17 mouse cellular contexts compared by ENCODE assay signal in the genomic region with DNA sequence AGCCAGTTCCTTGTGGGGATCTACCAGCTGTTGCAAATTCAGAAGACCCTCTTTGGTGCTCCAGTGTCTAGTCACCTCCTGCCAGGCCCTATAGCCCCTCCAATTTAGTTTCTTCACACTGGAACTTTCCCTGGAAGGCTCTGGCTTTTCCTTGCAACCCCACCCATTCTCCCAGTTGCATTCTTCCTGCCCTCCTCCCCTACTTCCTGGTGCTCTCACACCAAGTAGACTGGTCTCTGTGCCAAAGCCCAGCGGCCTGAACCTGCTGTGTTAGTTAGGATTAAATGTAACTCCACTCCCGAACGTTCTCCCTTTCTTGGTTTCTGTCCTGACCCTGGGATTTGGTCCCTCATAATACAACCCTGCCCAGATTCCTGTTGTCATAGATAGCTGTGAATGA. TPM values are rescaled to one million over a fixed set of nuclear protein-coding genes. Genes with fewer than 3 reads are reported as not detected.
DNase-seq lines count a peak whose midpoint lies in the region; ATAC-seq and TF ChIP-seq lines count a peak whose summit lies in the region.
"Had no signal": no experiment of that assay in that cellular context is flagged by ENCODE, and none has a peak within 500 bp of the region (broad histone marks: within the 10 kb centered on the region; RNA-seq: fewer than 3 reads in every experiment).

No protein-coding gene starts in this region.

- WGBS in heart, postnatal 0 days: 57% methylated on average over 3 of the region's 3 CpGs
- 78% methylated on average over 3 of the region's 3 CpGs for WGBS in liver, embryonic 15.5 days (ENCODE audit: insufficient replicate concordance)

- H3K4me2 ChIP-seq in heart, postnatal 0 days (ENCODE audit: low read depth, low read length): no peak overlapping the region
- H3K4me2 ChIP-seq in liver, embryonic 15.5 days: no peak overlapping the region
- H3K4me2 ChIP-seq: midbrain, embryonic 13.5 days; neural tube, embryonic 15.5 days had no signal

- H3K27me3 ChIP-seq in heart, postnatal 0 days (ENCODE audit: control insufficient read depth, insufficient read depth, low read length): no peaks in the 10 kb centered on the region
- no peaks in the 10 kb centered on the region for H3K27me3 ChIP-seq in liver, embryonic 15.5 days
- H3K27me3 ChIP-seq: midbrain, embryonic 13.5 days; neural tube, embryonic 15.5 days had no signal

- H3K9me3 ChIP-seq in heart, postnatal 0 days (replicated peaks; ENCODE audit: control insufficient read depth, low read length): no peaks in the 10 kb centered on the region
- H3K9me3 ChIP-seq in liver, embryonic 15.5 days (replicated peaks): no peaks in the 10 kb centered on the region
- H3K9me3 ChIP-seq: heart, embryonic 10.5 days; midbrain, embryonic 13.5 days; neural tube, embryonic 15.5 days had no signal

- H3K4me1 ChIP-seq in heart, postnatal 0 days (ENCODE audit: control insufficient read depth, insufficient read depth): peaks cover 14% of the 10 kb centered on the region
- peaks cover 47% of the 10 kb centered on the region for H3K4me1 ChIP-seq in liver, embryonic 15.5 days (replicated peaks)

- peak overlapping the region; percentile 49 for H3K27ac ChIP-seq in heart, postnatal 0 days (ENCODE audit: low read depth)
- peak overlapping the region; percentile 33; the same call in 1 of the 2 replicates for H3K27ac ChIP-seq in layer of hippocampus, adult 2 months
- H3K27ac ChIP-seq in liver, embryonic 15.5 days (replicated peaks): 0 out of 2 replicates have a peak overlapping the region, but pooled peaks have one; percentile 1
- H3K27ac ChIP-seq: heart, embryonic 10.5 days; hindbrain, postnatal 0 days; liver, embryonic 14.5 days; midbrain, embryonic 13.5 days; neural tube, embryonic 15.5 days had no signal

- no peak for TF ChIP-seq CTCF in heart, postnatal 0 days (IDR thresholded peaks at IDR 0.05; ENCODE audit: low read depth)
- TF ChIP-seq CTCF in layer of hippocampus, adult 2 months (conservative IDR thresholded peaks at IDR 0.05): no peak

- H3K9ac ChIP-seq in heart, postnatal 0 days (replicated peaks; ENCODE audit: low read depth, low read length): no peak overlapping the region
- H3K9ac ChIP-seq in liver, embryonic 15.5 days: no peak overlapping the region
- H3K9ac ChIP-seq: liver, embryonic 14.5 days; midbrain, embryonic 13.5 days; neural tube, embryonic 15.5 days had no signal

- intact Hi-C loops in heart, postnatal 14 days (cut with DNase I): loop anchor here (5.0 kb wide), 1 partner anchor 118 kb away; no protein-coding TSS in a partner anchor

- H3K36me3 ChIP-seq in heart, postnatal 0 days (replicated peaks; ENCODE audit: control insufficient read depth, insufficient read depth, low read length): peaks cover 47% of the 10 kb centered on the region
- H3K36me3 ChIP-seq in liver, embryonic 15.5 days (replicated peaks): peaks cover 16% of the 10 kb centered on the region

- DNase-seq in heart, postnatal 0 days (ENCODE audit: low spot score): no peak
- DNase-seq in heart, postnatal 14 days: no peak
- no peak for DNase-seq in layer of hippocampus, adult 2 months (ENCODE audit: low spot score in 2 of 2)
- DNase-seq in layer of hippocampus, adult 9-10 months (ENCODE audit: low spot score): no peak
- DNase-seq in lung, postnatal 14 days: peak; percentile 42
- no peak for DNase-seq in left cerebral cortex, adult 11 months (ENCODE audit: low spot score)
- DNase-seq: cerebellum, adult 9-11 months; gastrocnemius, postnatal 10 days; right cerebral cortex, postnatal 25 days; thymus, postnatal 14 days had no signal

- no peak for ATAC-seq in heart, postnatal 0 days (ENCODE audit: insufficient read depth, low read depth)
- no peak for ATAC-seq in liver, embryonic 15.5 days (ENCODE audit: insufficient read depth)
- ATAC-seq: hindbrain, postnatal 0 days; midbrain, embryonic 13.5 days had no signal

- H3K4me3 ChIP-seq in heart, postnatal 0 days (ENCODE audit: low read depth, low read length): no peak overlapping the region
- no peak overlapping the region for H3K4me3 ChIP-seq in layer of hippocampus, adult 2 months
- H3K4me3 ChIP-seq in liver, embryonic 15.5 days (replicated peaks): no peak overlapping the region
- H3K4me3 ChIP-seq: heart, embryonic 10.5 days; midbrain, embryonic 13.5 days; myocyte; neural tube, embryonic 15.5 days had no signal

- no peak for TF ChIP-seq EP300 in heart, postnatal 0 days (IDR thresholded peaks at IDR 0.05; ENCODE audit: low read depth)

RNA-seq across cellular contexts. Expression of a gene that starts 4.0 kb away (rescaled TPM):
- total RNA-seq in heart, postnatal 0 days (2014; rRNA removed; ENCODE audit: low replicate concordance): 55.9 and 64.6 TPM in 2 replicates
- 28.7 and 29.2 TPM in 2 replicates for polyA plus RNA-seq in heart, postnatal 0 days (2015; fragmentation: Nextera tagmentation; extraction: Ambion mirVana)
- total RNA-seq in heart, postnatal 14 days (2021): 10 to 100 TPM; 32.7 to 32.8 TPM
- total RNA-seq in layer of hippocampus, adult 2 months (2021): 10 to 100 TPM; 49.4 to 50.4 TPM
- polyA plus RNA-seq in liver, embryonic 15.5 days (2015; fragmentation: Nextera tagmentation; extraction: Ambion mirVana): 16.0 and 18.3 TPM in 2 replicates

RNA-seq across cellular contexts. Expression of a gene that starts 15.5 kb away (rescaled TPM):
- 127 and 143 TPM in 2 replicates for total RNA-seq in heart, postnatal 0 days (2014; rRNA removed; ENCODE audit: low replicate concordance)
- 40.4 and 45.2 TPM in 2 replicates for polyA plus RNA-seq in heart, postnatal 0 days (2015; fragmentation: Nextera tagmentation; extraction: Ambion mirVana)
- 100 to 1,000 TPM; 136 to 143 TPM for total RNA-seq in heart, postnatal 14 days (2021)
- 10 to 100 TPM; 16.5 to 19.9 TPM for total RNA-seq in layer of hippocampus, adult 2 months (2021)
- 20.6 and 24.5 TPM in 2 replicates for polyA plus RNA-seq in liver, embryonic 15.5 days (2015; fragmentation: Nextera tagmentation; extraction: Ambion mirVana)

RNA-seq across cellular contexts. Expression of a gene that starts 44.3 kb away (rescaled TPM):
- 57.0 and 74.0 TPM in 2 replicates for total RNA-seq in heart, postnatal 0 days (2014; rRNA removed; ENCODE audit: low replicate concordance)
- 70.8 and 88.4 TPM in 2 replicates for polyA plus RNA-seq in heart, postnatal 0 days (2015; fragmentation: Nextera tagmentation; extraction: Ambion mirVana)
- 10 to 100 TPM; 91.1 to 94.4 TPM for total RNA-seq in heart, postnatal 14 days (2021)
- total RNA-seq in layer of hippocampus, adult 2 months (2021): 100 to 1,000 TPM; 123 to 136 TPM
- polyA plus RNA-seq in liver, embryonic 15.5 days (2015; fragmentation: Nextera tagmentation; extraction: Ambion mirVana): 32.3 and 33.9 TPM in 2 replicates

RNA-seq across cellular contexts. Expression of a gene that starts 46.9 kb away (rescaled TPM):
- total RNA-seq in heart, postnatal 0 days (2014; rRNA removed; ENCODE audit: low replicate concordance): 58.4 and 59.6 TPM in 2 replicates
- 74.0 and 76.8 TPM in 2 replicates for polyA plus RNA-seq in heart, postnatal 0 days (2015; fragmentation: Nextera tagmentation; extraction: Ambion mirVana)
- total RNA-seq in heart, postnatal 14 days (2021): 100 to 1,000 TPM; 124 to 130 TPM
- total RNA-seq in layer of hippocampus, adult 2 months (2021): 100 to 1,000 TPM; 269 to 283 TPM
- 30.7 and 33.1 TPM in 2 replicates for polyA plus RNA-seq in liver, embryonic 15.5 days (2015; fragmentation: Nextera tagmentation; extraction: Ambion mirVana)
